Mouse (Mus musculus) ES-E14 (cell line): ENCODE data around the gene Dmrt1. TPM values are rescaled to one million over a fixed set of nuclear protein-coding genes. Genes with fewer than 3 reads are reported as not detected.

ENCODE experiments used
- DNase-seq: peaks from one replicate; pipeline ENCODE4 v3.0.0-alpha.2; 2013; ENCODE audit warnings: low read depth, low spot score
- H3K27ac ChIP-seq: 2 replicates; pipeline ENCODE4 v1.5.1; 2012; ENCODE audit warnings: low read depth, mild to moderate bottlenecking, low read length, moderate library complexity, mixed read lengths; ENCODE audit not compliant: poor library complexity, insufficient read depth, severe bottlenecking
- H3K36me3 ChIP-seq: 2 replicates; pipeline ENCODE4 v1.6.1; 2012; ENCODE audit warnings: mild to moderate bottlenecking, low read length, moderate library complexity, mixed read lengths; ENCODE audit not compliant: control insufficient read depth, poor library complexity, insufficient read depth, severe bottlenecking
- H3K4me1 ChIP-seq, 2 experiments: fragments of 150-350 bp in 1 of 2; sonication (generic) in 1 of 2; 2 replicates each; pipeline ENCODE4 v1.6.1; 2012; ENCODE audit warnings: low read length in 2 of 2, mild to moderate bottlenecking in 1 of 2, mixed read lengths in 1 of 2; ENCODE audit not compliant: control insufficient read depth in 2 of 2, insufficient read depth in 2 of 2, poor library complexity in 1 of 2
- H3K4me3 ChIP-seq, 2 experiments: fragments of 150-350 bp in 1 of 2; sonication (generic) in 1 of 2; 2 replicates each; pipeline ENCODE4 v1.5.1; 2012; ENCODE audit warnings: low read length in 2 of 2, low read depth in 1 of 2, mild to moderate bottlenecking in 1 of 2, mixed read lengths in 1 of 2; ENCODE audit not compliant: insufficient read depth in 1 of 2, poor library complexity in 1 of 2, severe bottlenecking in 1 of 2
- H3K9ac ChIP-seq: 2 replicates; pipeline ENCODE4 v1.6.1; 2012; ENCODE audit warnings: low read depth, mild to moderate bottlenecking, low read length, mixed read lengths; ENCODE audit not compliant: poor library complexity, insufficient read depth, severe bottlenecking
- H3K9me3 ChIP-seq: fragments of 150-350 bp; sonication (generic); 2 replicates; pipeline ENCODE4 v1.6.1; 2012; ENCODE audit warnings: low read depth, mild to moderate bottlenecking, low read length; ENCODE audit not compliant: control insufficient read depth, insufficient read depth
- CHD2 ChIP-seq: IDR thresholded peaks from 2 replicates; pipeline ENCODE4 v1.6.1; 2014; ENCODE audit warnings: mild to moderate bottlenecking, low read depth, low read length, inconsistent platforms
- HCFC1 ChIP-seq: IDR thresholded peaks from 2 replicates; pipeline ENCODE4 v1.6.1; 2012; ENCODE audit warnings: low read length, inconsistent platforms, borderline replicate concordance; ENCODE audit not compliant: insufficient read depth
- MAFK ChIP-seq: IDR thresholded peaks from 2 replicates; pipeline ENCODE4 v1.6.1; 2014; ENCODE audit warnings: mild to moderate bottlenecking, low read depth, low read length, inconsistent platforms; ENCODE audit not compliant: insufficient read depth
- ZC3H11A ChIP-seq: IDR thresholded peaks from 2 replicates; pipeline ENCODE4 v1.6.1; 2012; ENCODE audit warnings: low read depth, mild to moderate bottlenecking, inconsistent platforms, low read length, borderline replicate concordance
- ZNF384 ChIP-seq: IDR thresholded peaks from 2 replicates; pipeline ENCODE4 v1.6.1; 2012; ENCODE audit warnings: low read depth, low read length, inconsistent platforms
- in situ Hi-C, 2 experiments: fragments of 600-800 bp; cut with MboI; formaldehyde crosslinking; loops; one replicate each; pipeline ENCODE4 v1.15.1; 2025; ENCODE audit warnings: low sequenced_read_pairs in 2 of 2, inconsistent platforms in 1 of 2; ENCODE audit not compliant: unreplicated experiment in 2 of 2
- total RNA-seq: library from RNA; depleted of rRNA; stranded (reverse); fragments of 300-350 nt; gene quantifications from 2 replicates; pipeline ENCODE4 v1.2.3, GENCODE M21; 2012

Dmrt1 gene
- total RNA-seq, 1 experiment, result 12.3 TPM

GRCm38 (mm10) chr19:25564430-25564829, 59.0 kb downstream of the Dmrt1 start:
- no peak overlapping the region for H3K9ac ChIP-seq
- in situ Hi-C loops, result no loop called here
- TF ChIP-seq CHD2 (no peak), ZNF384 (no peak)

GRCm38 (mm10) chr19:25569778-25570177, 64.4 kb downstream of the Dmrt1 start:
- H3K27ac ChIP-seq, result no peak overlapping the region
- H3K9me3 ChIP-seq, result no peaks in the 10 kb centered on the region
- DNase-seq, result no peak
- in situ Hi-C loops, result no loop called here
- H3K4me3 ChIP-seq, result no peak overlapping the region
- TF ChIP-seq ZC3H11A (no peak), MAFK (no peak), HCFC1 (no peak), ZNF384 (no peak), CHD2 (no peak)
- peaks cover 3% of the 10 kb centered on the region; the same call in 1 of the 2 replicates for H3K36me3 ChIP-seq
- no peak overlapping the region for H3K9ac ChIP-seq
- peaks cover 0 to 5% of the 10 kb centered on the region in 2 experiments; a peak in 2 of 4 replicates for H3K4me1 ChIP-seq

More at GRCm38 (mm10) chr19:25564430-25564829, 59.0 kb downstream of the Dmrt1 start:
- no peak for DNase-seq
- Histone ChIP-seq H3K4me1 (no peaks in the 10 kb centered on the region; a peak in 1 of 4 replicates), H3K4me3 (no peak overlapping the region), H3K27ac (no peak overlapping the region), H3K9me3 (no peaks in the 10 kb centered on the region), H3K36me3 (peaks cover 4% of the 10 kb centered on the region)

- no peak for DNase-seq
- in situ Hi-C loops, result no loop called here
- H3K9ac ChIP-seq, result no peak overlapping the region
- no peak overlapping the region for H3K4me3 ChIP-seq
- peaks cover 3 to 9% of the 10 kb centered on the region in 2 experiments; a peak in 2 of 4 replicates for H3K4me1 ChIP-seq
- no peak overlapping the region; the same call in 1 of the 2 replicates for H3K27ac ChIP-seq
- TF ChIP-seq ZNF384, result no peak
- TF ChIP-seq MAFK, result no peak
- no peak for TF ChIP-seq ZC3H11A
- TF ChIP-seq CHD2, result no peak
- H3K36me3 ChIP-seq, result peaks cover 2% of the 10 kb centered on the region; the same call in 1 of the 2 replicates
- H3K9me3 ChIP-seq, result no peaks in the 10 kb centered on the region
Measured at GRCm38 (mm10) chr19:25574431-25574830, 69.0 kb downstream of the Dmrt1 start.

GRCm38 (mm10) chr19:25574981-25575814, 69.8 kb downstream of the Dmrt1 start:
- Histone ChIP-seq H3K4me1 (peaks cover 3 to 9% of the 10 kb centered on the region in 2 experiments; a peak in 2 of 4 replicates), H3K27ac (no peak overlapping the region), H3K9me3 (no peaks in the 10 kb centered on the region), H3K36me3 (peaks cover 2% of the 10 kb centered on the region; the same call in 1 of the 2 replicates), H3K9ac (no peak overlapping the region), H3K4me3 (no peak overlapping the region)
- DNase-seq, result no peak
- in situ Hi-C loops, result no loop called here
- TF ChIP-seq CHD2 (no peak), ZNF384 (no peak), MAFK (no peak), ZC3H11A (no peak), HCFC1 (no peak)
